Mouse (Mus musculus) embryonic facial prominence, embryonic 14.5 days (tissue): ENCODE data around the gene Sptan1. TPM values are rescaled to one million over a fixed set of nuclear protein-coding genes. Genes with fewer than 3 reads are reported as not detected.

Source experiments
- ATAC-seq: fragments of 200-750 bp; cut with Nextera tagmentation; 2 replicates; pipeline ENCODE4 v1.8.0; 2017; ENCODE audit warnings: low read depth, moderate number of reproducible peaks, moderate TSS enrichment
- DNase-seq: peaks from one replicate; pipeline ENCODE4 v3.0.0-alpha.2; 2015; ENCODE audit warnings: low spot score
- H3K27ac ChIP-seq: fragments of 300-500 bp; sonication (generic); replicated peaks from 2 replicates; pipeline ENCODE4 v1.5.1; 2014; ENCODE audit warnings: low read depth, mild to moderate bottlenecking, low read length, moderate library complexity
- H3K27me3 ChIP-seq: fragments of 300-500 bp; sonication (generic); replicated peaks from 2 replicates; pipeline ENCODE4 v1.6.1; 2014; ENCODE audit warnings: low read length; ENCODE audit not compliant: control insufficient read depth, insufficient read depth
- H3K36me3 ChIP-seq: fragments of 300-500 bp; sonication (generic); 2 replicates; pipeline ENCODE4 v1.6.1; 2014; ENCODE audit warnings: low read length, mixed read lengths; ENCODE audit not compliant: control insufficient read depth, insufficient read depth
- H3K4me1 ChIP-seq: fragments of 300-500 bp; sonication (generic); 2 replicates; pipeline ENCODE4 v1.6.1; 2014; ENCODE audit warnings: antibody characterized with exemption, low read length; ENCODE audit not compliant: control insufficient read depth, insufficient read depth
- H3K4me2 ChIP-seq: fragments of 300-500 bp; sonication (generic); 2 replicates; pipeline ENCODE4 v1.6.1; 2014; ENCODE audit warnings: low read depth, mild to moderate bottlenecking, low read length, moderate library complexity, mixed read lengths
- H3K4me3 ChIP-seq: fragments of 300-500 bp; sonication (generic); 2 replicates; pipeline ENCODE4 v1.5.1; 2014; ENCODE audit warnings: low read depth, mild to moderate bottlenecking, low read length
- H3K9ac ChIP-seq: fragments of 300-500 bp; sonication (generic); 2 replicates; pipeline ENCODE4 v1.6.1; 2014; ENCODE audit warnings: low read depth, mild to moderate bottlenecking, low read length, moderate library complexity, mixed read lengths
- H3K9me3 ChIP-seq: fragments of 300-500 bp; sonication (generic); 2 replicates; pipeline ENCODE4 v1.6.1; 2016; ENCODE audit warnings: low read length; ENCODE audit not compliant: control insufficient read depth
- WGBS: fragments of 180-500 bp; shearing (Covaris S2); extraction: QIAGEN DNeasy Blood & Tissue Kit; methylation state at CpG from one replicate; pipeline ENCODE4 v1.1.7; 2014; 5-methylcytosine and 5-hydroxymethylcytosine counted together
- polyA plus RNA-seq: library from polyadenylated mRNA; unstranded; fragments of >200 nt; fragmentation: Nextera tagmentation; extraction: Ambion mirVana; gene quantifications from 2 replicates; pipeline ENCODE4 v1.2.1, GENCODE M21; 2014

Sptan1 gene
- polyA plus RNA-seq, 1 experiment from 2014 or later: 149 TPM

DNA sequence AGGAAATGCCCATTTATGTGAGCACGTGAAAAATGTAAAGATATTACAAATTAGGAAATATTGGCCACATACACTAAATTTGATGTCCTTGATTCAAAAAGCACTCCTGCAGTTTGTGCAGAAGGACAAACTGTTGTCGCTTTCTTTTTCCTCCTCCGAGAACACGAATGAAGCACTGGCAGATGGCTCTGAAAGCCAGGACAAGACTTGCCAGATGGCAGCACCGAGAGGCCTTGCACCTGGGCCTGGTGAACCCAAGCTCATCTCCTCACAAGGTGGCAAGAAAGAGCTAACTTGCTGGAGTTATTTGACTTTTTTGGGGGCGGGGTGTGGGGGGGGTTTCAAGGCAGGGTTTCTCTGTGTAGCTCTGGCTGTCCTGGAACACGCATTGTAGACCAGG lies 24.5 kb upstream of the Sptan1 start:
- WGBS: 94% methylated on average over 7 of the region's 7 CpGs
- Histone ChIP-seq H3K36me3 (peaks cover 86% of the 10 kb centered on the region), H3K27me3 (no peaks in the 10 kb centered on the region), H3K27ac (no peak overlapping the region), H3K9me3 (no peaks in the 10 kb centered on the region), H3K4me1 (peaks cover 5% of the 10 kb centered on the region), H3K9ac (no peak overlapping the region), H3K4me3 (no peak overlapping the region), H3K4me2 (no peak overlapping the region)
- ATAC-seq: no peak
- DNase-seq: no peak

DNA sequence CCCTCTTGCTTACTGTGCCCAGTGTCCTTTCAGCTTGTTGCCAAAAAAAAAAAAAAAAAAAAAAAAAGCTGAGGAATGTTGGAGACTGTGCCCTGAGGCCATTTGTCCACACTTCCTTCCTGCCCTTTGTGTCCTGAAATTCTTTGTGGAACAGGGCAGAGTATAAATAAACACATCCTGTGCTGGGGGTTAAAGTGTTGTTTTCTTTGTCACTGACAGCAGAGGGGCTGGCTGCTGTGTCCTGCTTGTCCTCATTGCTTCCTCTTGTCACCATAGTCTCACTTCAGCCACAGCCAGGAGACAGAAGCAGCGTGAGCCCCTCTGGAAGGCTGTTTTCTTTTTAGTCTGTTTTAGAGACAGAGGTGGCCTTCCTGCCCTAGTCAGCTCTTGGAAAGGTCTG lies 20.6 kb upstream of the Sptan1 start:
- Histone ChIP-seq H3K9me3 (no peaks in the 10 kb centered on the region), H3K27ac (peak overlapping the region; percentile 48), H3K4me3 (no peak overlapping the region), H3K4me1 (no peaks in the 10 kb centered on the region), H3K9ac (no peak overlapping the region), H3K27me3 (no peaks in the 10 kb centered on the region), H3K4me2 (no peak overlapping the region), H3K36me3 (peaks cover 95% of the 10 kb centered on the region)
- ATAC-seq: no peak
- peak; percentile 26 for DNase-seq
- 6% methylated on average over 1 of the region's 1 CpGs for WGBS

DNA sequence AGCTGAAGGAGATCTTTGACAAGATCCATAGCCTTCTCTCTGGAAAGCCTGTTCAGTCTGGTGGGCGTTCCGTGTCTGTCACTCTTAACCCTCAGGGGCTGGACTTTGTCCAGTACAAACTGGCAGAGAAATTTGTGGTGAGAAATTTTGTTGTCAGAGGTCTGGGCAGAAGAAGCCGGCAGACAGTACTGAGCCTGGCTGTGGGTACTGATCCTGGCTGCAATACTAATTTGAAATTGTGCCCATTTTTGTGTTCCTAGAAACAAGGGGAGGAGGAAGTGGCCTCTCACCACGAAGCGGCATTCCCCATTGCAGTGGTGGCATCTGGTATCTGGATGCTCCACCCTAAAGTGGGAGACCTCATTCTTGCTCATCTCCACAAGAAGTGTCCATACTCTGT lies 16.5 kb upstream of the Sptan1 start:
- H3K9me3 ChIP-seq: no peaks in the 10 kb centered on the region

DNA sequence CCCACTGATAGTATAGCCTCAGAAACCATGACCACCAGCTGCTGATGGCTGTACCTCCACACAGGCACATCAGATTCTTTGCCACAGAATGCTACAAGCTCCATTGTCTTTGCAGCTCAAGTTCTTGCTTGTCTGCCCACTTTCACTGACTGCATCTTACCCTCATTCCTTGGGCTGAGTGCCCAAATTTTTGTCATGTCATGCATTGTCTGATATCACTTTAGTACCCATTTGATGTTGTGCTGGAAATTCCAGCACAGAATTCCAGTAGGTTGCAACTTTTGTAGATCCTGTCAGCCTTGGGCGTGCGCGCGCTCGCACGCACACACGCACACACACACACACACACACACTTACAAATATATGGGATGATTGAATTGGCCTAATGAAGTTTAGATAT lies 4.1 kb upstream of the Sptan1 start:
- 94% methylated on average over 7 of the region's 7 CpGs for whole genome bisulfite sequencing

More for the DNA sequence above, 16.5 kb upstream of the Sptan1 start:
- Histone ChIP-seq H3K9ac (no peak overlapping the region), H3K27ac (no peak overlapping the region), H3K36me3 (peaks cover 92% of the 10 kb centered on the region), H3K27me3 (no peaks in the 10 kb centered on the region), H3K4me1 (no peaks in the 10 kb centered on the region), H3K4me2 (no peak overlapping the region), H3K4me3 (no peak overlapping the region)
- 92% methylated on average over 5 of the region's 5 CpGs for whole genome bisulfite sequencing
- ATAC-seq: no peak
- DNase-seq: no peak

DNA sequence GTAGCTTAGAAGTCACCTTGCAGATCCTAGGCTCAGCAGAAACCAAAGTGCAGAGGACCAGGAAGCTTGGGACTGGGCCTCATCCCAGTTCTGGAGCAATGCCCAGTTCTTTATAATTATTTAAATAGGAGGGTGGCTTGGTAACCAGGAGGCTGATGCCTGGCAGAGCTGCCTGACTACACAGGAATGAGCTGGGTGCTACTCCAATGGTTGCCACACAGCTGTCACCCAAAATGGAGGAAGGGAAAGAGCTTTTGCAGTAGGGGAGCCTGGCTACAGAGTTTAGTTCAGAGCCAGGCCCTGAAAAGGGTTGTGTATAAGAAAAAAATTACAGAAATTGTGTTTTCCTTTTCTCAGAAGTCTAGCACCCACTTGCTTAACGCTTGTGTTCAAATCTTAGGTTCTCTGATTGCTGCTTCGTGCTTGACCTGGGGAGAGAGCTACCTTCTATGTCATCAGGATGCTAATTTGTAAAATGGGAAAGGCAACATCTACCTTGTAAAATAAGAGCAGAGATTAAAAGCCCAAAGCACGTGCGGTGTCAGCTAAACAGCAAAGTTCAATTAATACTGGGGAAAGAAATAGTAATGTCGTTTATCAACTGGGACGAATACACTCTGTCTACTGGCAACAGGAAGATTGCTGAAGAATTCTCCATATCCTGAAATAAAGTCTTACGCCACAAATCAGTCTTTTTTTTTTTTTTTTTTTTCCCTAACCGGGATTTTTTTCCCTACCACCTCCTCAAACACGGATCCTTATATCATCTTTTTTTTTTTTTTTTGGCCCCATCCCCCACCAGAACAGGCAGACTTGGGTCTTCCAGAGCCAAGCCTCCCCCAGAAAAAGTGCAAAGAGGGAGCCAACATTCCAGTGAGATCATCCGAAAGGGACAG lies 758 bp upstream of the Sptan1 start:
- Histone ChIP-seq H3K4me2 (peak overlapping the region; percentile 73), H3K36me3 (peaks cover 26% of the 10 kb centered on the region; the same call in 1 of the 2 replicates), H3K27ac (peak overlapping the region; percentile 88), H3K9me3 (no peaks in the 10 kb centered on the region), H3K27me3 (no peaks in the 10 kb centered on the region), H3K4me3 (peak overlapping the region; percentile 98), H3K9ac (peak overlapping the region; percentile 98), H3K4me1 (peaks cover 29% of the 10 kb centered on the region)
- peak; percentile 76 for DNase-seq
- WGBS: 13% methylated on average over 10 of the region's 10 CpGs
- ATAC-seq: peak; percentile 3; the same call in 1 of the 2 replicates

More for the DNA sequence above, 4.1 kb upstream of the Sptan1 start:
- DNase-seq (peak; percentile 33), ATAC-seq (no peak)
- Histone ChIP-seq H3K27ac (no peak overlapping the region), H3K27me3 (no peaks in the 10 kb centered on the region), H3K9me3 (no peaks in the 10 kb centered on the region), H3K4me1 (peaks cover 10% of the 10 kb centered on the region), H3K36me3 (peaks cover 42% of the 10 kb centered on the region), H3K4me2 (no peak overlapping the region), H3K9ac (no peak overlapping the region), H3K4me3 (no peak overlapping the region)

DNA sequence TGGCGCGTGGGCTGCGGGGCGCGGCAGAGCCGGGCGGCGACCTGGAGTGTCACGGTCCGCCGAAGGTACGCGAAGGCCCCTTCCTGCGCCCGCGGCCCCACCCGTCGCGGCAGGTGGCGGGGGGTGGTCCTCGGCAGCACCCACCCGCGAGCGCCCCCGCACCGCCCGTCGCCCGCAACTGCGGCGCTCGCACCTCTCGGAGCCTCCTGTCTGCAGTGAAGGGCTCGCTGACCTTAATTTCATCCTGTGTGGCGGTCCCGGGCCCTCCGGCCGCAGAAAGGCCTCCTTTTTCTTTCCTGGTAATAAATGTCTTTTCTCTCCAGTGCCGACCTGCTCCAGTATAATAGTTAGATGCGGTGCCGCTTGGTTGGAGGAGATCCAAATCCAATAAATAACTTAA lies 546 bp downstream of the Sptan1 start:
- Histone ChIP-seq H3K36me3 (peaks cover 30% of the 10 kb centered on the region; the same call in 1 of the 2 replicates), H3K4me1 (peaks cover 29% of the 10 kb centered on the region), H3K4me2 (peak overlapping the region; percentile 73), H3K27me3 (no peaks in the 10 kb centered on the region), H3K27ac (peak overlapping the region; percentile 88), H3K9ac (peak overlapping the region; percentile 98), H3K4me3 (peak overlapping the region; percentile 98), H3K9me3 (no peaks in the 10 kb centered on the region)
- WGBS: 1% methylated on average over 23 of the region's 41 CpGs
- ATAC-seq (peak; percentile 6), DNase-seq (peak; percentile 48)

DNA sequence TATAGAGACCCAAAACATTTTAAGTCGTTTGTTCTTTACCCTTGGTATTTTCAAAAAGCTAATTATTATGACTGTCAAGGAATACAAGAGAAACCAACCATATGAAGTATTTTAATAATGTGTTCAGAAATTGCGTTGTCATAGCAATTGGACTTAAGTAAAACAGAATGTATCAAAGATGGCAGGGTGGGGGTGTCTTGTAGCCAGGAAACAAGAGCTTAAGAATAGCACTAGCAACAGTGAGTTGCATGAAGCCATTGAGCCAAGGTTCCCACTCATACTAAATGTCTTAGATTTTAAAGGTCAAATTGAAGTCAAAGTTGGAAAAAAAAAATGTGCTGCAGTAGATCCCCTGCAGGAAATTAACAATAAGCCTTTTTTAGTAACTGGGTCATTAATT lies 1.5 kb downstream of the Sptan1 start:
- H3K9ac ChIP-seq: peak overlapping the region; percentile 98; the same call in 1 of the 2 replicates
- H3K4me3 ChIP-seq: peak overlapping the region; percentile 98
- peak; percentile 16 for DNase-seq
- H3K36me3 ChIP-seq: peaks cover 27% of the 10 kb centered on the region; the same call in 1 of the 2 replicates
- H3K27ac ChIP-seq: no peak overlapping the region
- ATAC-seq: no peak
- H3K4me2 ChIP-seq: peak overlapping the region; percentile 73
- no peaks in the 10 kb centered on the region for H3K9me3 ChIP-seq
- H3K27me3 ChIP-seq: no peaks in the 10 kb centered on the region
- peaks cover 29% of the 10 kb centered on the region for H3K4me1 ChIP-seq
- WGBS: 72% methylated on average over 2 of the region's 2 CpGs

DNA sequence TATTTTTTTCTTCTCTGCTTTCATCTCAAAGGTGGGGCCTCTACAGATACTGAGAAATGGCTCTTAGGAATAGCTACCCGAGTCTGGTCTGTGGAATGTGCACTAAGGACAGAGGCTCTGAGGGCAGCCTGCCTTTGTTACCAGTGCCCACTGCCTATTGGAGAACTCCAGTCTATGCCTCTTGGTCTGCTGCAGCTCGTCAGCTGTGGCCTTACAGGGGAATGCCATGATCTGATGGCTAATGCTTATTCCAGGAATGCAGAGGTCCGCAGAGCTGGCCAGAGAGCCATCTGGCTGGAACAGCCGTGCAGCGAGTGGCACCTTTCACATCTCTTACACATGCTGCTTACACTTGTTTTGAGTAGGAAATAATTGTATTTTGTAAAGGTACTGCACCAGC lies 2.4 kb downstream of the Sptan1 start:
- no peak for ATAC-seq
- Histone ChIP-seq H3K4me3 (peak overlapping the region; percentile 98; the same call in 1 of the 2 replicates), H3K27me3 (no peaks in the 10 kb centered on the region), H3K9ac (peak overlapping the region; percentile 22; the same call in 1 of the 2 replicates), H3K4me2 (peak overlapping the region; percentile 73; the same call in 1 of the 2 replicates), H3K36me3 (peaks cover 27% of the 10 kb centered on the region; the same call in 1 of the 2 replicates), H3K9me3 (no peaks in the 10 kb centered on the region), H3K27ac (no peak overlapping the region), H3K4me1 (peaks cover 31% of the 10 kb centered on the region)
- DNase-seq: peak; percentile 34
- WGBS: 48% methylated on average over 5 of the region's 5 CpGs
